ENCODE assay signal across 12 mouse cellular contexts in the genomic region with DNA sequence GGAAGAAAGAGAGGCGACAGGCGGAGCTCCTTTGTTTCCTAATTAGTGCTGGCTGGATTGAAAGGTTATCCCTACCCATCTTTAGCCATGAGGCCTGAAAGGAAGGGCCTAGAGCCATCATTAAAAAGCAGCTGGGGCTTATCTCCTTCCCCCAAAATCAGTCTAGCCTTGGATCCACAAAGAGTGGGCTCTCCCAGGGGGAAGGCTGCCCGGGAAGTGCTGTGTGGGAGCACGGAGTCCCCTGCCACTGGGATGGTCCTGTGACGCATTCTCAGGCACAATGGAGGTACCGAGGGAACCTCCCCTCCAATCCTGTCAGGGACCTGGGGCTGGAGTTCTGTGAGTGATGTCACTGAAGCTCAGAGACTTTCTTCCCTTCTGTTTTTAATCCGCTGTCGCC.
A peak's percentile ranks its signal among the peaks of the same experiment; 100 is the strongest.
DNase-seq lines count a peak whose midpoint lies in the region; ATAC-seq and TF ChIP-seq lines count a peak whose summit lies in the region.
"Had no signal": no experiment of that assay in that cellular context is flagged by ENCODE, and none has a peak within 500 bp of the region (broad histone marks: within the 10 kb centered on the region; RNA-seq: fewer than 3 reads in every experiment).

No protein-coding gene starts in this region.

- peak overlapping the region; percentile 84 for H3K27ac ChIP-seq in hindbrain, embryonic 10.5 days
- H3K27ac ChIP-seq in hindbrain, postnatal 0 days, result no peak overlapping the region
- peak overlapping the region; percentile 45; the same call in 1 of the 2 replicates for H3K27ac ChIP-seq in hindbrain, embryonic 11.5 days (ENCODE audit: low read depth, low read length)
- peak overlapping the region; percentile 17 for H3K27ac ChIP-seq in midbrain, embryonic 11.5 days (ENCODE audit: low read depth, low read length)
- no peak overlapping the region for H3K27ac ChIP-seq in intestine, embryonic 16.5 days (ENCODE audit: low read length)
- H3K27ac ChIP-seq: heart, embryonic 13.5 days; lung, embryonic 15.5 days had no signal

- peaks cover 29% of the 10 kb centered on the region for H3K4me1 ChIP-seq in hindbrain, embryonic 10.5 days (replicated peaks)
- H3K4me1 ChIP-seq in hindbrain, postnatal 0 days (ENCODE audit: insufficient read depth, low read length), result no peaks in the 10 kb centered on the region
- peaks cover 6% of the 10 kb centered on the region for H3K4me1 ChIP-seq in hindbrain, embryonic 11.5 days (replicated peaks; ENCODE audit: control insufficient read depth, insufficient read depth, low read length)
- H3K4me1 ChIP-seq in midbrain, embryonic 11.5 days (ENCODE audit: control insufficient read depth, insufficient read depth, low read length), result peaks cover 13% of the 10 kb centered on the region
- H3K4me1 ChIP-seq in intestine, embryonic 16.5 days (ENCODE audit: control insufficient read depth, insufficient read depth, low read length), result no peaks in the 10 kb centered on the region
- H3K4me1 ChIP-seq: heart, embryonic 13.5 days; lung, embryonic 15.5 days had no signal

- no peaks in the 10 kb centered on the region for H3K9me3 ChIP-seq in hindbrain, embryonic 10.5 days
- H3K9me3 ChIP-seq in hindbrain, postnatal 0 days (ENCODE audit: low read length), result no peaks in the 10 kb centered on the region
- H3K9me3 ChIP-seq in hindbrain, embryonic 11.5 days (ENCODE audit: control insufficient read depth, low read length), result no peaks in the 10 kb centered on the region
- no peaks in the 10 kb centered on the region for H3K9me3 ChIP-seq in midbrain, embryonic 11.5 days (ENCODE audit: control insufficient read depth, low read length)
- 0 out of 2 replicates have a peak, but pooled peaks cover 3% of the 10 kb centered on the region for H3K9me3 ChIP-seq in intestine, embryonic 16.5 days (ENCODE audit: control insufficient read depth, low read length)
- H3K9me3 ChIP-seq: lung, embryonic 15.5 days had no signal

- DNase-seq in hindbrain, embryonic 10.5 days (ENCODE audit: low spot score), result peak; percentile 40
- DNase-seq in hindbrain, postnatal 0 days (ENCODE audit: low spot score), result no peak
- peak; percentile 53 for DNase-seq in hindbrain, embryonic 11.5 days (ENCODE audit: low spot score)
- DNase-seq in midbrain, embryonic 11.5 days (ENCODE audit: low spot score, missing footprints), result peak; percentile 91
- no peak for DNase-seq in spleen, postnatal 10 days (ENCODE audit: low spot score in 2 of 2)
- DNase-seq: right cerebral cortex, postnatal 14 days had no signal

- H3K4me2 ChIP-seq in hindbrain, postnatal 0 days (ENCODE audit: low read depth, low read length), result no peak overlapping the region
- H3K4me2 ChIP-seq in hindbrain, embryonic 11.5 days (replicated peaks; ENCODE audit: low read depth, low read length), result no peak overlapping the region
- no peak overlapping the region; the same call in 1 of the 2 replicates for H3K4me2 ChIP-seq in midbrain, embryonic 11.5 days
- no peak overlapping the region for H3K4me2 ChIP-seq in intestine, embryonic 16.5 days (ENCODE audit: low read depth, low read length)
- H3K4me2 ChIP-seq: heart, embryonic 13.5 days; lung, embryonic 15.5 days had no signal

- H3K36me3 ChIP-seq in hindbrain, embryonic 10.5 days, result no peaks in the 10 kb centered on the region
- H3K36me3 ChIP-seq in hindbrain, postnatal 0 days (ENCODE audit: insufficient read depth, low read length), result no peaks in the 10 kb centered on the region
- no peaks in the 10 kb centered on the region for H3K36me3 ChIP-seq in hindbrain, embryonic 11.5 days (ENCODE audit: control insufficient read depth, insufficient read depth, low read length)
- H3K36me3 ChIP-seq in midbrain, embryonic 11.5 days (ENCODE audit: control insufficient read depth, insufficient read depth, low read length), result no peaks in the 10 kb centered on the region
- no peaks in the 10 kb centered on the region for H3K36me3 ChIP-seq in intestine, embryonic 16.5 days (ENCODE audit: control insufficient read depth, insufficient read depth, low read length)
- H3K36me3 ChIP-seq: heart, embryonic 13.5 days; lung, embryonic 15.5 days had no signal

- no peak overlapping the region for H3K9ac ChIP-seq in hindbrain, postnatal 0 days (replicated peaks; ENCODE audit: low read length)
- 0 out of 2 replicates have a peak overlapping the region, but pooled peaks have one; percentile 12 for H3K9ac ChIP-seq in hindbrain, embryonic 11.5 days (ENCODE audit: low read depth, low read length)
- H3K9ac ChIP-seq in midbrain, embryonic 11.5 days (ENCODE audit: low read length), result peak overlapping the region; percentile 41; the same call in 1 of the 2 replicates
- no peak overlapping the region for H3K9ac ChIP-seq in intestine, embryonic 16.5 days (ENCODE audit: low read depth, low read length)
- H3K9ac ChIP-seq: heart, embryonic 13.5 days; lung, embryonic 15.5 days had no signal

- WGBS in hindbrain, embryonic 10.5 days, result 10% methylated on average over 8 of the region's 8 CpGs
- WGBS in hindbrain, postnatal 0 days, result 30% methylated on average over 8 of the region's 8 CpGs
- WGBS in hindbrain, embryonic 11.5 days, result 15% methylated on average over 8 of the region's 8 CpGs
- WGBS in midbrain, embryonic 11.5 days, result 10% methylated on average over 8 of the region's 8 CpGs
- 55% methylated on average over 8 of the region's 8 CpGs for WGBS in intestine, embryonic 16.5 days

- no peak for ATAC-seq in hindbrain, postnatal 0 days
- peak; percentile 53; the same call in 1 of the 2 replicates for ATAC-seq in hindbrain, embryonic 11.5 days (ENCODE audit: low FRiP score)
- ATAC-seq in midbrain, embryonic 11.5 days (ENCODE audit: low FRiP score), result peak; percentile 75
- no peak for ATAC-seq in CD4-positive, CD25-positive, alpha-beta regulatory T cell, adult 4 months
- ATAC-seq in intestine, embryonic 16.5 days, result no peak
- no peak for ATAC-seq in activated CD4-positive, CD25-positive, alpha-beta regulatory T cell, adult 4 months

- peak overlapping the region; percentile 9; the same call in 1 of the 2 replicates for H3K4me3 ChIP-seq in hindbrain, embryonic 10.5 days
- no peak overlapping the region for H3K4me3 ChIP-seq in hindbrain, postnatal 0 days (ENCODE audit: low read length)
- no peak overlapping the region for H3K4me3 ChIP-seq in hindbrain, embryonic 11.5 days (ENCODE audit: low read depth, low read length)
- H3K4me3 ChIP-seq in midbrain, embryonic 11.5 days (ENCODE audit: low read depth, low read length), result no peak overlapping the region
- H3K4me3 ChIP-seq in intestine, embryonic 16.5 days (ENCODE audit: low read length), result no peak overlapping the region
- H3K4me3 ChIP-seq: heart, embryonic 13.5 days; lung, embryonic 15.5 days; myocyte had no signal

- TF ChIP-seq CTCF in hindbrain, postnatal 0 days (IDR thresholded peaks at IDR 0.05; ENCODE audit: low read depth), result no peak

- no peaks in the 10 kb centered on the region for H3K27me3 ChIP-seq in hindbrain, embryonic 10.5 days (ENCODE audit: insufficient read depth, poor library complexity, severe bottlenecking)
- H3K27me3 ChIP-seq in hindbrain, postnatal 0 days (ENCODE audit: insufficient read depth, low read length), result no peaks in the 10 kb centered on the region
- H3K27me3 ChIP-seq in hindbrain, embryonic 11.5 days (ENCODE audit: control insufficient read depth, insufficient read depth, low read length), result no peaks in the 10 kb centered on the region
- H3K27me3 ChIP-seq in midbrain, embryonic 11.5 days (ENCODE audit: control insufficient read depth, insufficient read depth, low read length), result no peaks in the 10 kb centered on the region
- no peaks in the 10 kb centered on the region for H3K27me3 ChIP-seq in intestine, embryonic 16.5 days (replicated peaks; ENCODE audit: control insufficient read depth, insufficient read depth, low read length)
- H3K27me3 ChIP-seq: lung, embryonic 15.5 days had no signal

Comparison
In these comparisons a context has a peak if more than half of its experiments do, and no peak if none do; other contexts are left out.
1. DNase-seq: peak in hindbrain, embryonic 10.5 days (single experiment), hindbrain, embryonic 11.5 days (single experiment) and midbrain, embryonic 11.5 days (single experiment); none in hindbrain, postnatal 0 days (single experiment) and spleen, postnatal 10 days (0 of 2).
2. H3K27ac ChIP-seq: peak in hindbrain, embryonic 10.5 days (single experiment), hindbrain, embryonic 11.5 days (single experiment) and midbrain, embryonic 11.5 days (single experiment); none in hindbrain, postnatal 0 days (single experiment) and intestine, embryonic 16.5 days (single experiment).
3. ATAC-seq: peak in hindbrain, embryonic 11.5 days (single experiment) and midbrain, embryonic 11.5 days (single experiment); none in hindbrain, postnatal 0 days (single experiment), CD4-positive, CD25-positive, alpha-beta regulatory T cell, adult 4 months (single experiment), intestine, embryonic 16.5 days (single experiment) and activated CD4-positive, CD25-positive, alpha-beta regulatory T cell, adult 4 months (single experiment).
4. H3K9ac ChIP-seq: peak in hindbrain, embryonic 11.5 days (single experiment) and midbrain, embryonic 11.5 days (single experiment); none in hindbrain, postnatal 0 days (single experiment) and intestine, embryonic 16.5 days (single experiment).